Mouse (Mus musculus) neural tube, embryonic 13.5 days (tissue): Measurements from ENCODE around the gene Spryd4. TPM values are rescaled to one million over a fixed set of nuclear protein-coding genes. Genes with fewer than 3 reads are reported as not detected.
"Not testable (repeated sequence)": the region's sequence is repeated elsewhere in the genome, so short reads cannot be mapped to it uniquely, and the experiment has no call there.

Experiments used
- ATAC-seq: fragments of 200-750 bp; cut with Nextera tagmentation; 2 replicates; pipeline ENCODE4 v1.8.0; 2017; ENCODE audit warnings: low read depth, mild to moderate bottlenecking, moderate TSS enrichment, moderate library complexity
- H3K27ac ChIP-seq: fragments of 300-500 bp; sonication (generic); replicated peaks from 2 replicates; pipeline ENCODE4 v1.5.1; 2015; ENCODE audit warnings: moderate library complexity, mild to moderate bottlenecking, inconsistent platforms
- H3K27me3 ChIP-seq: fragments of 300-500 bp; sonication (generic); 2 replicates; pipeline ENCODE4 v1.6.1; 2015; ENCODE audit warnings: mild to moderate bottlenecking, inconsistent platforms
- H3K36me3 ChIP-seq: fragments of 300-500 bp; sonication (generic); 2 replicates; pipeline ENCODE4 v1.6.1; 2015; ENCODE audit warnings: mild to moderate bottlenecking, inconsistent platforms
- H3K4me1 ChIP-seq: fragments of 300-500 bp; sonication (generic); replicated peaks from 2 replicates; pipeline ENCODE4 v1.6.1; 2015; ENCODE audit warnings: inconsistent platforms
- H3K4me2 ChIP-seq: fragments of 300-500 bp; sonication (generic); 2 replicates; pipeline ENCODE4 v1.6.1; 2015; ENCODE audit warnings: inconsistent platforms, mild to moderate bottlenecking, moderate library complexity
- H3K4me3 ChIP-seq: fragments of 300-500 bp; sonication (generic); 2 replicates; pipeline ENCODE4 v1.5.1; 2015; ENCODE audit warnings: mild to moderate bottlenecking, inconsistent platforms
- H3K9ac ChIP-seq: fragments of 300-500 bp; sonication (generic); 2 replicates; pipeline ENCODE4 v1.6.1; 2015; ENCODE audit warnings: moderate library complexity, mild to moderate bottlenecking, inconsistent platforms
- H3K9me3 ChIP-seq: fragments of 300-500 bp; sonication (generic); 2 replicates; pipeline ENCODE4 v1.6.1; 2016; ENCODE audit warnings: inconsistent platforms
- WGBS: fragments of 180-500 bp; shearing (Covaris S2); methylation state at CpG from one replicate; pipeline ENCODE4 v1.1.7; 2015; 5-methylcytosine and 5-hydroxymethylcytosine counted together
- polyA plus RNA-seq: library from polyadenylated mRNA; unstranded; fragments of >200 nt; fragmentation: Nextera tagmentation; extraction: Ambion mirVana; gene quantifications from 2 replicates; pipeline ENCODE4 v1.2.1, GENCODE M21; 2015

The Spryd4 gene
- polyA plus RNA-seq, 1 experiment from 2014 or later, result 21.5 TPM

DNA sequence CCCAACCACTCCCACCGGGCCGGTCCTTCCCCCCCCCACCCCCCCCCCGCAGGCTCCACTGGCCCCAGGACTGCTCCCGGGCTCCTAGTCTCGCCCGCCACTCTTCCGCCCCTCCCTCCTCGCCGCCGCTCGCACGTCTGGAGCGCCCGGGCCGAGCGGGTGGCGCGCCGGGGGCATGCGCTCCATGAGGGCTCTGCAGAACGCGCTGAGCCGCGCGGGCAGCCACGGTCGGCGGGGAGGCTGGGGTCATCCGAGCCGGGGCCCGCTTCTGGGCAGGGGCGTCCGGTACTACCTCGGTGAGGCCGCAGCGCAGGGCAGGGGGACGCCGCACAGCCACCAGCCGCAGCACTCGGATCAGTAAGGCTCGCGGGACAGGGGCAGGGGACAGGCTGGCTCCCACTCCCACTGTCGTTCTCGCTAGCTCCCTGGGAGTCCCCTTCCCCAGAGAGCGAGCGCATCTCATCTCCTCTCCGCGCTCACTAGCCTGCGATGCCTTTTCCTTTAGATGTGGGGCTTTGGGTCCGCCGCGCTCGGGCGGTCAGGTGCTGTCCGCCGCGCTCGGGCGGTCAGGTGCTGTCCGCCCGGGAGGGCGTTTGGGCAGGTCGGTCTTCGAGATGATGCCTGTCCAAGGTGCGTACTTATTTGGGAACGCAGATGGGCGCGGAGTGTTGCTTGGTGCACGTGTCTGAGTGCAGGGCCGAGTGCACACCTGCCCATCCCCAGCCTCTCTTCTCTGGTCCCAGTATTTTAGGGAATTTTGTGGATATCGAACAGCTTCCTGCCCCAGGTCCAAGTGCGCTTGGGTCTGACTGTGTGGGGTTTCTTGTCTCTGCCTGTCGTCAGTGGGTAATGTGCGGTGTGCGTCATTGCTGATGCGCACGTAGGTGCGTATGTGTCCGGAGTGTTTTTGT lies 16.8 kb downstream of the Spryd4 start:
- under 1% methylated on average over 62 of the region's 79 CpGs for WGBS
- peak overlapping the region; percentile 77 for H3K4me3 ChIP-seq
- no peaks in the 10 kb centered on the region for H3K36me3 ChIP-seq
- no peaks in the 10 kb centered on the region for H3K9me3 ChIP-seq
- H3K4me2 ChIP-seq, result peak overlapping the region; percentile 98
- H3K9ac ChIP-seq, result peak overlapping the region; percentile 80
- peaks cover 30% of the 10 kb centered on the region for H3K27me3 ChIP-seq
- H3K4me1 ChIP-seq, result peaks cover 13% of the 10 kb centered on the region
- peak; percentile 91 for ATAC-seq
- H3K27ac ChIP-seq, result 0 out of 2 replicates have a peak overlapping the region, but pooled peaks have one; percentile 23

DNA sequence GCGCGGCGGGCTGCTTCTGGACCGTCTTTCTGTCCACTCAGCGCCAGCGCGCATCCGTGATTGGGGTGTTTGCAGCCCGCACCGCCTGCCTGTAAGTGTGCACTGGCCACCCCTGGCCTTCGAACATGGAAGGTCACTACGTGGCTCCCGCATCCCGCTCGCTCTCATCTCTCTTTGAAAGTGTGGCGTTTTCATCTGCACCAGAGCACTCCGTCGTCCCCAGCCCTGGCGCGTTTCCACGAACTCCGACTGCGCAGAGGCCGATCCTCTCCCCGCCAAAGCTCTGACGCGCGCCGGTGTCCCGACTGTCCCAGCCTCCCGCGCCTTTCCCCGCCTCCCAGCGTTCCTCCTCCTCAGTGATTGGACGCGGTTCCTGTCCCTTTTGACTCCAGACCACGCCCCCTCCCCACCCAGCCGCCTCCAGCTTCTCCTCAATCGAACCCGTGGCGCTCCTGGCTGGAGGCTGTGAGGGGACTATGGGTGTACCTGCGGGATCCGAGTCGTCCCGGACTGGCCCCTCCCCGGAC lies 17.5 kb downstream of the Spryd4 start, which contains the start of gene Gls2:
Gene Gls2 (plus strand): TSS at position 434 of the 527 bp plus-strand sequence.
- H3K27ac ChIP-seq, result peak within 1 kb of the TSS; percentile 30; the same call in 1 of the 2 replicates
- H3K27me3 ChIP-seq, result peaks cover 30% of the 10 kb centered on the region
- ATAC-seq, result peak; percentile 98
- H3K4me3 ChIP-seq, result peak within 1 kb of the TSS; percentile 77
- peaks cover 13% of the 10 kb centered on the region for H3K4me1 ChIP-seq
- H3K9ac ChIP-seq, result peak within 1 kb of the TSS; percentile 80
- peak within 1 kb of the TSS; percentile 98 for H3K4me2 ChIP-seq
- no peaks in the 10 kb centered on the region for H3K9me3 ChIP-seq
- H3K36me3 ChIP-seq, result no peaks in the 10 kb centered on the region
- WGBS, result under 1% methylated on average over 43 of the region's 46 CpGs

GRCm38 (mm10) chr10:128193113-128193512 lies 18.5 kb downstream of the Spryd4 start:
- no peaks in the 10 kb centered on the region for H3K9me3 ChIP-seq
- H3K4me2 ChIP-seq, result peak overlapping the region; percentile 98; the same call in 1 of the 2 replicates
- 92% methylated on average over 6 of the region's 6 CpGs for WGBS
- no peak overlapping the region for H3K9ac ChIP-seq
- H3K27ac ChIP-seq, result no peak overlapping the region
- H3K27me3 ChIP-seq, result peaks cover 30% of the 10 kb centered on the region
- no peak overlapping the region for H3K4me3 ChIP-seq
- ATAC-seq, result no peak
- H3K36me3 ChIP-seq, result no peaks in the 10 kb centered on the region
- H3K4me1 ChIP-seq, result peaks cover 13% of the 10 kb centered on the region

DNA sequence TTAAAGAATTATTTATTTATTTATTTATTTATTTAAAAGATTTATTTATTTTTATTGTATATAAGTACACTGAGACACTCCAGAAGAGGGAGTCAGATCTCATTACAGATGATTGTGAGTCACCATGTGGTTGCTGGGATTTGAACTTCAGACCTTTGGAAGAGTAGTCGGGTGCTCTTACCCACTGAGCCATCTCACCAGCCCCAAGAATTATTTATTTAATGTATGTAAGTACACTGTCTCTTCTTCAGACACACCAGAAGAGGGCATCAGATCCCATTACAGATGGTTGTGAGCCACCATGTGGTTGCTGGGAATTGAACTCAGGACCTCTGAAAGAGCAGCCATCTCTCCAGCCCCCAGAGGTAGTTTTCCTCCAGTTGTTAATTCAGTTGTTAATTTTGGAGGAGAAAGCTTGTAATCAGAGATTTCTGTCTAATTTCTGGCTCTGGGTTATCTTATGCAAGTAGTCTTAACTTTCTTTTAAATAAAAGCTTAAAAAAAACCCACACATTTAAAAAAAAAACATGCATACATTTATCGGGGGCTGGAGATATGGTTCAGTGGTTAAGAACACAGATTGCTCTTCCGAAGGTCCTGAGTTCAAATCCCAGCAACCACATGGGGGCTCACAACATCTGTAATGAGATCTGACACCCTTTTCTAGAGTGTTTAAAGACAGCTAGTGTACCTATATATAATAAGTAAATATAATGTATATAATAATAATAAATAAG lies 19.4 kb downstream of the Spryd4 start:
- H3K4me2 ChIP-seq, H3K9ac ChIP-seq, H3K36me3 ChIP-seq, ATAC-seq, H3K27ac ChIP-seq, H3K9me3 ChIP-seq, H3K4me3 ChIP-seq: not testable (repeated sequence)
- WGBS, result 81% methylated on average over 3 of the region's 3 CpGs
- peaks cover 30% of the 10 kb centered on the region for H3K27me3 ChIP-seq
- peaks cover 13% of the 10 kb centered on the region for H3K4me1 ChIP-seq

GRCm38 (mm10) chr10:128191472-128191871 lies 20.1 kb downstream of the Spryd4 start:
- H3K4me3 ChIP-seq, result no peak overlapping the region
- 84% methylated on average over 2 of the region's 2 CpGs for WGBS

DNA sequence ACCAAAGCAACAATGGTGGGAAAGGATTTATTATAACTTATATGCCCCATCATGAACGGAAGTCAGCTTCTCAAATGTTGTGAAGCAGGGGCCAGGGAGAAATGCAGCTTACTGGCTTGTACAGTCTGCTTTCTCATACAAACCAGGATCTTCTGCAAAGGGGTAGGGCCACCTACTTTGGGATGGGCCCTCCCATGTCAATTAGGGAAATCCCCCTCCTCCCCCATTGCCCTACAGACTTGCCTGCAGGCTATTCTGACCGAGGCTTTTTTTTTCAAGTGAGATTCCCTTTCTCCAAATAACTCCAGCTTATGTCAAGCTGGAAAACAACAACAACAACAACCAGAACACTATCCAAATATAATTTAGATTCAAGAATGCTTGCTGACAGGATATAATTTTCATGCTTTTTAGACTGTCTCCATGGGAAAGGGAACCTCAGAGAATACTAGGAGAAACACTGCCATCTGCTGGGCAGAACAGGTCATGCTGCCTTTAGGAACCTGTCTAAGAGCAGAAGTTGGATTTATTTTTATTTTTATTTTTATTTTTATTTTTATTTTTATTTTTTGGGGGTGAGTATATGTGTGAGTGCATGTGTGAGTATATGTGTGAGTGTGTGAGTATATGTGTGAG lies 23.2 kb downstream of the Spryd4 start:
- Histone ChIP-seq H3K27me3 (0 out of 2 replicates have a peak, but pooled peaks cover 6% of the 10 kb centered on the region), H3K4me1 (no peaks in the 10 kb centered on the region), H3K36me3 (no peaks in the 10 kb centered on the region), H3K9ac (no peak overlapping the region), H3K4me3 (no peak overlapping the region), H3K27ac (no peak overlapping the region), H3K9me3 (no peaks in the 10 kb centered on the region), H3K4me2 (no peak overlapping the region)
- no peak for ATAC-seq
- whole genome bisulfite sequencing, result 45% methylated on average over 2 of the region's 2 CpGs

More at GRCm38 (mm10) chr10:128191472-128191871, 20.1 kb downstream of the Spryd4 start:
- H3K4me1 ChIP-seq, result peaks cover 13% of the 10 kb centered on the region
- H3K36me3 ChIP-seq, result no peaks in the 10 kb centered on the region
- H3K4me2 ChIP-seq, result no peak overlapping the region
- H3K27me3 ChIP-seq, result peaks cover 24% of the 10 kb centered on the region
- no peak for ATAC-seq
- no peak overlapping the region for H3K27ac ChIP-seq
- no peaks in the 10 kb centered on the region for H3K9me3 ChIP-seq
- no peak overlapping the region for H3K9ac ChIP-seq

GRCm38 (mm10) chr10:128187181-128187605 lies 24.4 kb downstream of the Spryd4 start:
- H3K27ac ChIP-seq, result no peak overlapping the region
- no peaks in the 10 kb centered on the region for H3K9me3 ChIP-seq
- no peak overlapping the region for H3K4me2 ChIP-seq
- H3K4me3 ChIP-seq, result no peak overlapping the region
- 0 out of 2 replicates have a peak, but pooled peaks cover 6% of the 10 kb centered on the region for H3K27me3 ChIP-seq
- WGBS, result 69% methylated on average over 5 of the region's 5 CpGs
- H3K4me1 ChIP-seq, result no peaks in the 10 kb centered on the region
- H3K36me3 ChIP-seq, result no peaks in the 10 kb centered on the region
- no peak overlapping the region for H3K9ac ChIP-seq
- ATAC-seq, result no peak

DNA sequence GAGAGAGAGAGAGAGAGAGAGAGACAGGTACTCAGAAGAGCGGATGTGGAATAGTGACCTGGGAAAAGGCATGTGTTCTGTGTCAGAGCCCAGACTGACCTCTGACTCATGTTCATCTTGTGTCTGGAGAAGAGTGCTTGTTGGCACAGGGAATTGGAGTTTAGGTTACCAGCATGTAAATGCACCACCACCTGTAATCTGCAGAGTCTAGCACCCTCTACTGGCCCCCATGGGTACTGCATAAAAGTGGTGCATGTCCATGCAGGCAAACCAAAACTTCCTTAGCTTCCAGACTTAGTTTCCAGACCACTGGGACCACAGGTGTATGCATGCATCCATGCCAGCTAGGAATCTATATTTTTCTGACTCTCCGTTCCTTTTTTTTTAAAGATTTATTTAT lies 25.6 kb downstream of the Spryd4 start:
- Histone ChIP-seq H3K27ac (no peak overlapping the region), H3K4me1 (no peaks in the 10 kb centered on the region), H3K27me3 (no peaks in the 10 kb centered on the region), H3K4me3 (no peak overlapping the region), H3K9ac (no peak overlapping the region), H3K9me3 (no peaks in the 10 kb centered on the region), H3K4me2 (no peak overlapping the region), H3K36me3 (no peaks in the 10 kb centered on the region)
- WGBS, result 56% methylated on average over 2 of the region's 2 CpGs
- ATAC-seq, result peak; percentile 63

- H3K4me1 ChIP-seq, result no peaks in the 10 kb centered on the region
- no peak overlapping the region for H3K4me2 ChIP-seq
- H3K9ac ChIP-seq, result no peak overlapping the region
- H3K27ac ChIP-seq, result no peak overlapping the region
- H3K36me3 ChIP-seq, result no peaks in the 10 kb centered on the region
- H3K27me3 ChIP-seq, result no peaks in the 10 kb centered on the region
- WGBS, result 61% methylated on average over 6 of the region's 6 CpGs
- ATAC-seq, result no peak
- H3K9me3 ChIP-seq, result no peaks in the 10 kb centered on the region
- no peak overlapping the region for H3K4me3 ChIP-seq
Observed at GRCm38 (mm10) chr10:128185277-128185940, 26.2 kb downstream of the Spryd4 start.

DNA sequence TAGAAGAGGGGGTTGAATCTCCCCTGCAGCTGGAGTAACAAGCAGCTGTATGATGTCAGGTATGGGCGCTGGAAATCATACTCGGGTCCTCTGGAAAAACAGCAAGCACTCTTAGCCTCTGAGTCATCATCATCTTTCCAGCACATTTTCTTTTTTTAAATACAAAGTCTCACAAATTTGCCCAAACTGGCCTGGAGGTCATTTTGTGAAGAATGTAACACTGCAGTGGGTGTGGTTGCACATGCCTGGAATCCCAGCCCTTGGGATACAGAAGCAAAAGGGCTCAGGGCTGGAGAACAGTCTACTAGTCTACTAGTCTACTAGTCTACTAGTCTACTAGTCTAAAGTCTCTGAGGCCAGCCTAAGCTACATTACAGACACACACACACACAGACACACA lies 27.3 kb downstream of the Spryd4 start:
- H3K36me3 ChIP-seq, result no peaks in the 10 kb centered on the region
- H3K27me3 ChIP-seq, result no peaks in the 10 kb centered on the region
- H3K27ac ChIP-seq, result no peak overlapping the region
- no peak overlapping the region for H3K4me3 ChIP-seq
- 94% methylated on average over 2 of the region's 2 CpGs for WGBS
- H3K4me1 ChIP-seq, result peaks cover 5% of the 10 kb centered on the region; the same call in 1 of the 2 replicates
- no peaks in the 10 kb centered on the region for H3K9me3 ChIP-seq
- ATAC-seq, result no peak
- H3K9ac ChIP-seq, result no peak overlapping the region
- no peak overlapping the region for H3K4me2 ChIP-seq

GRCm38 (mm10) chr10:128179989-128180388 lies 31.6 kb downstream of the Spryd4 start, which contains the start of gene Rbms2:
Rbms2 (minus strand) TSS chr10:128180297.
- H3K4me2 ChIP-seq, result peak within 1 kb of the TSS; percentile 39
- no peaks in the 10 kb centered on the region for H3K9me3 ChIP-seq
- 5% methylated on average over 6 of the region's 6 CpGs for WGBS
- peaks cover 16% of the 10 kb centered on the region for H3K4me1 ChIP-seq
- no peak within 1 kb of the TSS; the same call in 1 of the 2 replicates for H3K27ac ChIP-seq
- H3K36me3 ChIP-seq, result no peaks in the 10 kb centered on the region
- peak within 1 kb of the TSS; percentile 38 for H3K9ac ChIP-seq
- no peak within 1 kb of the TSS for H3K4me3 ChIP-seq
- H3K27me3 ChIP-seq, result no peaks in the 10 kb centered on the region
- ATAC-seq, result no peak
